Mouse (Mus musculus): Measurements from ENCODE around the gene Sh2d1a.

The Sh2d1a gene

DNA sequence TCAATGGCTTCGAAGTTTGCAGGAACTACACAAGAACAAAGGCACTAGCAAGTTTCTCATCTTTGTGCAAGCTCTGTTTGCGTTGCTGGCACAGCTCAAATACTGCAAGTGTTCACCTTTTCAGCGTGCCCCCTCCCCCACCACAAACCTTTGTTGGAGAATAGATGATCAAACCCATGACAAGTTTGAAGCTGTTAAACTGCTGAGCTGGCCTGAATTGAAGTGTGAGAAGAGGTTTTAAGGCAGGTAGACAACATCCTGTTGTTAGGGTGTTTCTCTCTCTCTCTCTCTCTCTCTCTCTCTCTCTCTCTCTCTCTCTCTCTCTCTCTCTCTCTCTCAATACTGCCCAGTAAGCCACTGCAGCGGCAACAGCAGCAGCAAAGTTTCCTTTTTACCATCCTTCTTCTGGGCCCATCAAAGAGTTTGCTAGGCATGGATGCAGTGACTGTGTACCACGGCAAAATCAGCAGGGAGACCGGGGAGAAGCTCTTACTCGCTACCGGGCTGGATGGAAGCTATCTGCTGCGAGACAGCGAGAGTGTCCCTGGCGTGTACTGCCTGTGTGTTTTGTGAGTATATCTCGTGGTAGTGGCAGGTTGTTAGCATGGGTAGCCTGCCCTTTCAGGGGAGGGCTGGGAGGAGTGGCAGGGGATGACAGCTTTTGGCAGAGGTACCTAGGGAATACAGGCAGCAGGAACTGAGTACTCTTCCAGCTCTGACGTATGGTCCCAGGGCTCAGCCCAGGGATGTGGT lies at the start of gene Sh2d1a:
Gene Sh2d1a (plus strand): TSS at position 163 of the 753 bp plus-strand sequence.
- DNase-seq (ENCODE audit: low read depth, low spot score), result no peak

DNA sequence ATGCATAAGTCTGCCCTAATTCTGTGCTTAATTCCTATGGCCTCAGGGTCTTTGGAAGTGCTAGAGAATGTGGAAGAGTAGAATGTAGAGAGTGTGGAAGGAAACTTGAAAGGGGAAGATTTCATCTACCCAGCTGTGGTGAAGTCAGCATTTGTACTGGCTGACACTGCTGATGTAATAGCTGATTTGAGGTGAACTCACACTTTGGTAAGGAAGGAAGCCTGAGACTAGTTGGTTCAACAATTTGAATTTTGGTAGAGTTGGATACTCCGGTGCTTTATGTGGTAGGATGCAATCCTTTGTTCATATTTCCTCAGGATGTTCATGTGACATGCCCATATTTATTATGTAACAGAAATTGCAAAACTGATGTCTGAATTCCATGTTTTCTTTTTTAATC lies 49.3 kb upstream of the Sh2d1a start:
- no peak for DNase-seq (ENCODE audit: low read depth, low spot score)

DNA sequence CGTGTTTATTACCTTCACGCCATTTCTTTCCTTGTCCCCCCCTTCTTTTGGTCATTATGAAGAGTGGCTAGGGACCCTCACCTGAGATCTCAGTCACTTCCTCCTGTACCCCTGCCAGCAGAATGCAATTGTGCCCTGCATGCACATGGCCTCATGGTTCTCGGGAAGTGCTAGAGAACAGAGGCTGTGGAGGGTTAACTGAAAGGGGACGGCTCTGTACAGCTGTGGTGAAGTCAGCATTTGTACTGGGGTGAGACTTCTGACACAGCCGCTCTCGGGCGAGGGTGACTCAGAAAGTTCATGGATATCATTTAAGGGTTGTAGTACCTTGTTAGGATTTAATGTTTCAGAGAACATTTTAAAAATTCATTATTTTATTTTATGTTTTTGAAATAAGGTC lies 47.7 kb upstream of the Sh2d1a start:
- no peak for DNase-seq (ENCODE audit: low read depth, low spot score)

DNA sequence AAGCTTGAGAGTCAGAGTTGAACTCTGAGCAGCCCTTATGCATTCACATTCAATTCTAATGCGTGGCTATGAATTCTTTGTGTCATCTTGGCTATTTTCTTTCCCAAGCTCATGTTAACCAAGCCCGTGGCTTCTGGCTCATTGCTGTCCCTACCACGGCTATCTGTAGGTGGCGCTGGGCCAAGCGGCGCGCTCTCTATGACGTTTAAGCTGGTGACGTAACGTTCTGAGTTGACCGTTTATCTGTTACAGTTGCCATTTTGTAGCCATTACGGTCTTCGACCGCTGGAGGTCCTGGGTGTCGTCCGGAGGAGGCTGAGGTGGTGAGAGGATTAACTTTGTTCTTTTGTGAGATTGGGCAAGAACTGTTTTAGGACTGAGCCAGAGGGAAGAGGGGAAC lies 12.8 kb upstream of the Sh2d1a start, which contains the start of gene Tex13c2:
Gene Tex13c2 (plus strand): TSS at position 246 of the 400 bp plus-strand sequence.
- DNase-seq (ENCODE audit: low read depth, low spot score), result no peak

DNA sequence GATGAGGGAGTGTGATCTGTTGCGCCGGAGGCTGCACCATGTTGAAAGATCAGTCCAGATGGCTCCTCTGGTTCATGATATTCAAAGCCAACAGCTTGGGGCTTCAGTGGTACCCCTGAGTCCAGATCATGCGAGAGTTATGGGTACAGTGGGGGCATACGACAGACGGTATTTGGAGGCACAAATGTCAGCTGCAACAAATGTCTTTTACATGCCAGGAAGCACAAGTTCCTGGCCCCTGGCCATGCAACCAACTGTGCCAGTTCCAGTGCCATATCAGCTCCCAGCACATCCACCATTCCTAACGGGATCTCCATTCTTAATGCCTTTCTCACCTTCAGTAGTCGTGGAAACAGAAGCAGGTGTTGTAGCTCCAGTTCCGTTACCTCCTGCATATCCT lies 11.9 kb upstream of the Sh2d1a start:
- DNase-seq (ENCODE audit: low read depth, low spot score), result no peak

DNA sequence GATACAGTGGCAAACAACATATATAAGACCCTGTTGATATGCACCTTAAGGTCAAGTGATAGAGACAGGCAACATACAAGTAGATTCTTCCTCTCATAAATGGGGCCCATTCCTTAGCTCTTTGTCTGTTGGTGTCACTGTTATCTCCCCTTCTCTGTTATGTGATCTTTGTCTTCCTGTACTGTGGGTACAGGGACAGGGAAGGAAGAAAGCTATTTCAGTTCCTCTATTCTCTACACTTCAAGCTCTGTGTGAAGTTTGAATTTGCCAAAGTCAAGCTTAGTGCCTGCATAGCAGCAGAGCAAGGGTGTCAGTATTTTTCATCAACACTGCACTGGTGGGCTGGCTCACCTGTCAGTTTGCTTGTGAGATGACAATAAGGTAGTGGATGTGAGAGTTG lies 1.7 kb upstream of the Sh2d1a start:
- no peak for DNase-seq (ENCODE audit: low read depth, low spot score)

DNA sequence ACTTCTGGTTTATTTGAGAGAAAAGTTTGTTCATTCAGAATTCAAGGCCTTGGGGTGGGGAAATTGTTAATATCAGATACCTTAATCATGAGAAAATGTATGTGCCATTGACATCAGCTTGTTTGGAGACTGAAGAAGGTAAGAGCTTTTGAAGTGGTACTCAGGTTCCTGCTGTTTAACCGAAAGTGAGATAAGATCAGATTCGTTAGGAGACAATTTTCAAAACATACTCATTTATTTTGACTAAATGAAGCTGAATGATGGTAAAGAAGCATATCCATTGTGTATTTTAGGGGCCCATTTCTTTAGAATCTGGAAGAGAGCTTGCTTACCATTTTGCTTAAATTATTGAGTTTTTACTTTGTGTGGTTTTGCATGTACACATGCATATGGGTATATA lies 8.9 kb downstream of the Sh2d1a start:
- no peak for DNase-seq (ENCODE audit: low read depth, low spot score)

DNA sequence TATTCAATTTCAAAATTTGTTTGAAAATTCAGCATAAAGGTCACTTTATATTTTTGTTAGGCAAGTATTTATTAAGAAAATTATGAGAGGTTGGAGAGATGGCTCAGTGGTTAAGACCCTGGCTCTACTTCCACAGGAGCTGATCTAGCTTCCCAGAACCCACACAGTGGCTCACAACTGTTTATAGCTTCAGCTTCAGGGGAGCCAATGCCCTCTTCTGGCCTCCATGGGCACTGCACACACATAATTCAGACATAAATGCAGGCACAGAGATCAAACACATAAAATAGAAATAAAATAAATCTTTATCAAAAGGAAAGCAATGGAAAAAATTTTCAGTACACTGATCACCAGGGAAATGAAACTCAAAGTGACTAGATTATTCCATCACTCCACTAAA lies 10.3 kb downstream of the Sh2d1a start:
- DNase-seq (ENCODE audit: low read depth, low spot score), result peak; percentile 6

DNA sequence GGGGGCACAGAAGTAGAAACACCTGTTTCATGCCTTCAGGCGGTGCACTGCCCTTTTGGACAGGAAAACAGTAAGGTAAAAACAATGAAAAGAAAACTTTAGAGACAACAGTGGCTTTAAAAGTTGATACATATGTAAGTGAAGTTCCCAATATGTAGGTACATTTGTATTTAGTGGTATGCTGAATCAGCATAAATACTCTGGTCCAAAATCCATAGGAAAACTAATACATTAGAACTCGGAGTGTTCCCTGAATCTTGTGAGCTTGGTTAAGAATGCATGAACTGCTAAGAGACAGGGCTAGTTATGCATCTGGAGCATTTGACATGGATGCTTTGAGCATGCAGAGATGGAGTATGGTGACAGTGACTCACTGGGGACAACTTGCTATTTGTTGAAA lies 20.6 kb downstream of the Sh2d1a start:
- DNase-seq (ENCODE audit: low read depth, low spot score), result no peak

DNA sequence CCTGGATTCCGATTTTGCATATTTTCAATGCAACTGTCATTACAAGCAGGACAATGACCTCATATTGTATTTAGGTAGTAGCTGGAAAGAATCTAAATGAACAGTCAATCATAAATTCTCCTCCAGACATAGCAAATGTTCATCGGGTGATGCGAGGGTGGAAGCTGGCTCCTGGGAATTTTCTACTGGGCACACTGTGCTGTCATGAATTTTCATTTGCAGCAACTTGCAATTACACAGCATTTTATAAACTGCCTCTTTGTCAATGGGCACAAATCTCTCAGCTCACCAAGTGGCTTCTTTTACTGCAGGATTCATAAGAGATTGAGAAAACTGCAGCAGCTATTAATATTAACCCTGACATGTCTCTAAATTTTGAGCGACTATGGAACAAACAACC lies 28.4 kb downstream of the Sh2d1a start:
- DNase-seq (ENCODE audit: low read depth, low spot score), result no peak

DNA sequence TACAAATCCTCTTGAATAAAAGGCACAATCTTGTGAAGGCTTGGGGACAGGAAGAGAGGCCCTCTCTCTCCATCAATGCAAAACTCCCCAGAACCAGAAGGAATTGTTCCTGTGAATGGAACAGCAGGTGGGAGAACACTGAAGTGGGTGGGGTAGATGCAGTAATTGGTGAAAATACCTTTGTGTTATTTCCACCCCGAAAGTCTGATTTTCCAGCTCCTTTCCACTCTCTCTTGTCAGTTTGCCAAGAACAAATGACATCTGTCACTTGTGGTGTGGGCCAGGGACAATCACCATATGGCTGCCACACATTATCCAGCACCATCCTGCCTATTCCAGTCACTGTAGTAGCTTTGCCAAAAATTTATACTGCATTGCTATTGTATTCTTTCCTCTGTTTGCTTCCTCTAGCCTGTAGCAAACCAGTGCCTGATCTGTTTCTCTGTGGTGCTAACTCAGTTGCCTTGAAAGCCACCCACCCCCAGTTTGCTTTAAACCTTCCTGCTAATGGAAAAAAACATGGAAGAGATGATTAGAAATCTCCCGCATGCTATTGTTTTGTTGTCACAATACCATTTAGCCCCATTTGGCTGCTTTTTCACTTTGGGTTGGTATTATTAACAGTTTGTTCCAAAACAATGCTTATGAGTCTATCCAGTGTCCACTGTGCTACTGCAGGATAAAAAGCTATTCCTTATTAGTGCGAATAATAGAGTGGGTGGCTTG lies 37.9 kb downstream of the Sh2d1a start:
- no peak for DNase-seq (ENCODE audit: low read depth, low spot score)

DNA sequence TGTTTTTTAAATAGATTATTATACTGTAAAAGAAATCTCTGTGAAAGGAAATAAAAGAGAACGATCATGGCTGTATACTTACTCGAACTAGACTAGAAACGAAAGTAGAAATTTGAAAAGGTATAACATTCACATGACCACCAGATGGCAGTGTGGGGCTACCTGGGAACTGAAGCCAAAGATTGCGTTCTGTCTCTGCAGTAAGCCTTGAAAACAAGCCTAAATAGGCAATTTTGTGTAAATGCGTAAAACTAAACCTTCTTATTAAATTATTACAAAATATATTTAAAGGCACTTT lies 38.5 kb downstream of the Sh2d1a start:
- peak; percentile 58 for DNase-seq (ENCODE audit: low read depth, low spot score)

DNA sequence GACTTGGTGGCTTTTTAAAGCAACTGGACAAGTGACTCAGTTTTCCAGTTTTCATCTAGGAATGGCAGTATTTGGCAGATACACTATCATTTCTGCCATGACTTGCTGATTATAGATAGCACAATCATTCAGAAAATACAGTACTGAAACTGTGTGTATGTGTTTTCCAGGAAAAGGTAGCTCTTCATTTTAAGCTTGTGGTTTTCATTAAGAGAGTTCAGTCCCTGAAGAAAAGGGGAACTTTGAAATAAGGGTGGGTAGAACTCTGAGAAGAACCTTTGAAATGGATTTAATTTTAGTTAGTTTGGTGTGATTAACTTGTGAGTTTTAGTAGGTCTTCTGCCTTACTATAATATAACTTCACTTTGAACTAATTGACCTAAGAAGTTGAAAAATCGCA lies 42.8 kb downstream of the Sh2d1a start:
- no peak for DNase-seq (ENCODE audit: low read depth, low spot score)

DNA sequence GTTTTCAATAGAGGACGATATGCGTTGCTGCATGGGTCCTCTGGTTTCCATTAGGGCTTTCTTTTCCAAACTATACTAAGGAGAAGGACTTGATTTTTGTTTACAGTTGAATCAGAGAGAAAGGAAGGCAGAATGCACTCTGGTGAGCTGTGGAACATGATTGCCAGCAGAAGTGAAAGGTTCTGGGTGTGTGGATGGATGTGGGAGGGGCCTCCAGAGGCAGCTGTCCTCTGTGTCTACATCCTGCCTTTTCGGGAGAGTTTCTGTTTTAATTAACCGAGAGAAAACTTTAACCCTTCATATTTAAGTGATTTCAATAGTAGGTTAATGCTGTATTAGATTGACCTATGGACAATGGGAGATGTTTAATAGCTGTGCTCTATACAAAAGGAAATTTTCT lies 46.3 kb downstream of the Sh2d1a start:
- DNase-seq (ENCODE audit: low read depth, low spot score), result no peak

DNA sequence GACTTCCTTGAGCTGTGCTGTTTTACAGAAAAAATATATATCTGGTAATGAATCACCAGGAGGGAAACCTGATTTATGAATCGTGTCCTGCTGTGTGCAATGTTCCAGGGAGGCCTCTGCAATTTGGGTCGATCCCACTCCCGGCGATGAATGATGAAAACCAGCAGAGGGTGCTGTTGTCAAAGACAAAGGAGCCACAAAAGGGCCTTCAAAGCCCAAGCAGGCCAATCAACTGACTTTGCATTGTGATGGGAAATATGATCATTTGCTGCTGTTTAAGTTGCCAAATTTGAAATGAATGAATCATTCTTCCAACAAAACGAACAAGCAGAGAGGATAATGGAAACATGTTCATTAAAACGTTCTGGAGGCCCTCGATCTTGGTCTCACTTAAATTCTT lies 55.0 kb downstream of the Sh2d1a start:
- peak; percentile 59 for DNase-seq (ENCODE audit: low read depth, low spot score)

DNA sequence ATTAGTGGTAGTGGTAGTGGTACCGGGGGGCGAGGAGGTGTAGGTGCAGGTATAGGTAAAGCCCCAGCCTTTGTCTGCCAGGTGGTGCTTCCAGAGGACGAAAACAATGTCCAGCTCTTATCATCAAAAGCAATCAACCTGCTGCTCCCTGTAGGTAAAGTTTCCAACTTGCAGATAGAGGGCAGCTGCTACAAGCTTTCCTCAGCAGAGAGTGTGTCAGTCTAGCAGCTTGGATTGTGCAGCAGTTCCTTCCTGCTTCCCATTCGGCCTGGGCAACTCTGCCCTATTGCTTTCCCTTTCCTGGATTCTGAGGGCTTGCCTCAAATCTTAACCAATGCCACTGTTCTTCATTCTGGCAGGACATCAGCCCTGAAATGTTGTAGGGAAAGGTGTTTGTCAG lies 56.4 kb downstream of the Sh2d1a start:
- no peak for DNase-seq (ENCODE audit: low read depth, low spot score)
